Mouse (Mus musculus) cerebellum, postnatal 25 days (tissue): Measurements from ENCODE around the gene Kif16b.

ENCODE experiments used
- DNase-seq, 2 experiments: peaks; one replicate each; pipeline ENCODE4 v3.0.0; 2021; ENCODE audit warnings: mixed read lengths in 2 of 2

Kif16b gene

DNA sequence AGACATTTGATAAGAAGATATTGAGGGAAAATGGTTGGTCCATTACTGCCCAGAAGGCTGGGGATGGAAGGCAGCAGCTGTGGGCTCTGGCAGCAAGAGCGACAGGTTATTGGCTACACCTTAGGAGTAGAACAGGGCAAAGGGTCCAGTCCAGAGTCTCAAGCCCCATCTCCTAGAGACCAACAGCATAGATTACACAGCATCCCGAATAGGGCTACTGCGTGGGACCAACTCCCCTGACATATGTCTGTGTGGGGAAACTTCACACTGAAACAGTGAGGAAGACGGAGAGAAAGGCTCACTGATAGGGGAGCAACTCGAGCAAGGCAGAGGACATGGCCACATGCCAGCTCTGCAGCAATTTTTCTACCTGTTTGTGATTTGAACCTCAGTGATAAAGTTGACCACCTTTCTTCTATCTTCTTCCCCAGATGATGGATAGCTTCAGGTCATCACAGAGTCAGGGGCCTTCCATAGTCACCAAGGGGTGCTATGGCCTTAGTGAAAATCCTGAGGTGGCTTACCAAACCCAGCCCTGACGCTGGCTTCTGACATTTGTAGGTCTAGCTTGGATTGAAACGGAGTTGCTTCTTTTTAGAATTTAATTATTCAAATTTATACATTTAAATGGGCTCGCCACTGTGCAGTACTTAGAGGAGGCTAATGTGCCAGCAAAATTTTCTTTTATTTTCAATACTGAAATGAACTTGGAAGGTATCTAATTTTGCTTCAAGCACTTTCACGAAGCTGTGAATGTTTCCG is 170.1 kb downstream of the Kif16b start:
- peak; percentile 28 to 48 for DNase-seq

DNA sequence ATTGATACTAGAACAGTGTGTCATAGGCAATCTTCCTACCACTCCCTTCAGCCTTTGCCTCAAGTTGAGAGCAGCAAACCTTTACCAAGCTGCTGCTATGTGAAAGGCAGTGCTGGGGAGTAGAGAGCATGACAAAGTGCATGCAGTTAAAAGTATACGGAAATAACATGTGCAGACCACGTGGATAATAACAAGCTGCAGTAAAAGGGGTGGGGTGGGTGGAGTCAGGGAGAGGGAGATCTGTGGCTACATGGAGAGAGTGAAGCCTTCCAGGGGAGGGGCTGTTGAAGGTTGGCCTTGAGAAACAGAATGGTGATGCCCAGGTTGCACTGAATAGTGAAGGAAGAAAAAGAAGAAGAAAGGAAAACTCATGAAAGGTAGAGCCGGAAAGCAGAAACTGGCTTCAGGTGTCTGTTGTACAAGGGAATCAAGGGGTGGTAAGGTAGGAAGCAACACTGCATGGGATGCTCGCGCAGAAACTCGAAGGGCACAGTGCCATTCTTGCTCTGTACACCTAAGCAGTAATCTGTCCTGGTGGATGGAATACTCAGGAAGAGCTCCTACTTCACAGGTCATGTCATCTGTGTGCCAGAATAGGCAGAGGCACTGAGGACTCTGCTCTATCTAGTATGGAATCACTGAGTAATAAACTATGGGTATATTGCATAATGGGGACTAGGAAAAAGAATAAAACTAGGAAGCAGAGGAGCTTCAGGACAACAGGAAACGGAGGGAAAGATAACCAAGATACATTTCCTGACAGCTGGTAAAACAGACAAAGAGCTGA is 176.9 kb downstream of the Kif16b start:
- DNase-seq, result no peak

DNA sequence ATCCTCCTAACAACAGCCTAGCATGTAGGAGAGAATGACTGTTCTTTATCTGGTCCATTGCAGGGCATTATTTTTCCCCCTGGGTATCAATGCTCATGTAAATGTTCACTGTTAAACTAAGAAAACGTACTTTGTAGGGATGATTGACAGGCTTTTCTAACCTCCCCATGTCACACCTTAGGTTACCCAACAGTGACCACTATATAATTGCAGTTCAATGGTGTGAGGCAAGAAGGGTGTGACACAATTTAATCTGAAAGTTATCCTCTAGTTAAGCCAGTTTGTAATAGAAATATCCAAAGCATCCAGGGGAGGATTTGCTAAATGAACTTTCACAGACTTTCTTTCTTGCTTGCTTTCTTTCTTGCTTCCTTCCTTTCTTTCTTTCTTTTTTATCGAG is 181.2 kb downstream of the Kif16b start:
- no peak for DNase-seq

DNA sequence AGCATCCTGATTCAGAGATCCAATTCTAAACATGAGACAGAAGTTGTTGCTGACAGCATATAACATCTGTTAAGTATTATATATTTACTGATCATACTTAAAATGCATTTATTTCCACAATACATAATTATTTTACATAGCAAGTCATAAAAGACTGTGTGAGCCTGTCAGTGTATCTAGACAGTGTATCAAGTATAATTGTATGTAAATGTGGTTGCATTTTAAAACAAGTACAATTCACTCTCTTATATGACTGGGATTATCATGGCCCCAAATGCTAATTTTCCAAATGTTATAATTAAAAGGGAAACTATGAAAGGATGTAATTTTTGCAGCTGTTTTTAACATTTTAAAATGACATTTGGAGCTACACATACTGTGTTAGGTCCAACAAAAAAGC is 182.3 kb downstream of the Kif16b start:
- no peak for DNase-seq

DNA sequence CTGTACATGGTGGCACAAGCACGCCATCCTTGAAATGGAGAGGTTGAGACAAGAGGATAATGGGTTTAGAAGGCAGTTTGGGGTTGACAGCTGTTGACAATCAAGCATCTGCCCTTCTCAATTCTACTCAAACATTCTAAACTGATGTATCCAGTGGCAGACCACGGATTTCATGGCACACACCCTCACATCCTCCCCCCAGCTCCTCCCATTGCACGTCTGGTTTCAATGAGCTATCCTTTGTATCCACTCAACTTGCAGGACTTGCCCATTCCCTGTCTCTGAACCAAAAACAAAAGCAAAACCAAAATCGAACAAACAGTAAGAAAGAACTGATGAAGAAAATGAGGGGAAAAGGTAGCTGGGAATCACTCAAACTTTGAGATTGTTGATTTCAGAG is 183.7 kb downstream of the Kif16b start:
- no peak for DNase-seq

DNA sequence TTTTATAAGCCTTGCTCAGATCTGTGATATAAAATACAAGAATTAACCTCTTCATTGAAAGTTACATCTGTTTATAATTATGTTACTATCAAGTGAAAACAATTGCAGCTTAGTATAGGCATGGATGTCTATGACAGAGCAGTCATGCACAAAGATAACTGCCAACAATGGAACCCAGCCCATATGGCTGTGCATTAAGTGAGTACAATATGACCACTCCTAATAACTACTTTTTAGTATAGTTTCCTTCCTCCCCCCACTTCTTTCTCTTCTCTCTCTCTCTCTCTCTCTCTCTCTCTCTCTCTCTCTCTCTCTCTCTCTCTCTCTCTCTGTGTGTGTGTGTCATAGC is 185.4 kb downstream of the Kif16b start:
- no peak for DNase-seq

DNA sequence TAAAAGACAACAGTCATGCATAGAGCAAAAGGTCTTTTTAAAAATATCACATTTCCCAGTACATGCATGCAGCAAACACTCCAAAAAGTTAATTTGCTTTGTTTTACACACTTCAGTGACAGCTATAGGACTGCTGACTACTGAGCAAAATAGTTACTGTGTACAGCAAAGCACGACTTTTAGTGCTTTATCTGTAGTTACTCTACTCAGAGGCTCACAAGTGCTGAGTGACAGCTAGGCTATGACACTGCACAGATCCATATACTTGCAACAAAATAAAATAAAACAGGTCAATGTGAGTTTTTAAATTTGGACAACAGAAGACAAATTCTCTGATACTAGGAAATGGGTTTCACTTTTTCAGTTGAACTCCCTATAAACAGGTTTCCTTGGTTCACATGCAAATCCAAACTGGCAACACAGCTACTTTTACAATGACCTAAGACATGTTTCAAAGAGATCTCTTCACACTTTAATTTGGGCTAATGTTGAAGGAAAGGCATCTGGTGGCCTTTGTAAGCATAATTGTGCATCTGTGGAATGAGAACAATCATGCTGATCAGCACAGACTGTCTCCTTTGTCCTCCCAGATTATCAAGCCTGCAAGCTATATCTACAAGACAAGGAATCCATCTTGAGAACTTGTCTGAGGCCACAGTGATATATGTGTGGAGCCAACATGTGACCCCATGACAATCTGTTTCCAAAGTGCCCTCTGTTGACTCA is 186.0 kb downstream of the Kif16b start:
- DNase-seq, result no peak

DNA sequence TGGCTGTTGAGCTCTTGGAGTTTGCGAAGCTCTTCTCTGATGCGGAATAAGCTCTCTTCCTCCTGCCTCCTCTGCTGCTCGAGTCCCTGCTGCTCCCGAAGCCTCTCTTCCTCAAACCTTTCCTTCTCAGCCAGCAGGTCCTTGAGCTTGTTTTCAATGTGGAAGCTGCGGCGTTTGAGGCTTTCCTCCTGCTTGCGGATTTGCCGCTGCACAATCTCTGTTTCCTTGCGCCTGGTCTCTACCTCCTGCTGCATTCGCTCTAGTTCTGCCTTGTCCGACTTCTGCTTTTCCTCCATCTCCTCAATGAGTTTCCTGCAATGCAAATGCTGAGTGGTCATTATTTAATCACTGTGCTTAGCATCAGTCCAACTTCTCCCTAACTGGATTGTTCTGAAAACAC is 188.6 kb downstream of the Kif16b start:
- DNase-seq, result no peak

DNA sequence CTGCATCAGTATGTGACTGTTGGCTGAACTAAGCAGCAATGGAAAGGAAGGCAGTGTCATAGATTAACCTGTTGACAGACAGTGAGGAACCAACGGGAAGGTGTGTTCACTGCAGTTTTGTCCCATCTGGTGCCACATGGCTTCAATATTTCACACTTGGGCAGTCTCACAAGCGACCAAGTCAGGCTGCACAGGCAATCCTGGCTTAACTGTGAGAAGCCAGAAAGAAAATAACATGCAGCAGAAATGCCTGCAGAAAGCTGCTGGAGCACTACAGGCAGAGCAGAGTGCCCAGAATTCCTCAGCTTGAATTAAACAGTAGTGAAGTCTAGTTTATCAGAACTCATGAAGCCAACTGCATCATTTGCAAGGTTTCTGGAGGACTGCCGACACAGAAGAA is 192.0 kb downstream of the Kif16b start:
- peak; percentile 41 to 55 for DNase-seq

DNA sequence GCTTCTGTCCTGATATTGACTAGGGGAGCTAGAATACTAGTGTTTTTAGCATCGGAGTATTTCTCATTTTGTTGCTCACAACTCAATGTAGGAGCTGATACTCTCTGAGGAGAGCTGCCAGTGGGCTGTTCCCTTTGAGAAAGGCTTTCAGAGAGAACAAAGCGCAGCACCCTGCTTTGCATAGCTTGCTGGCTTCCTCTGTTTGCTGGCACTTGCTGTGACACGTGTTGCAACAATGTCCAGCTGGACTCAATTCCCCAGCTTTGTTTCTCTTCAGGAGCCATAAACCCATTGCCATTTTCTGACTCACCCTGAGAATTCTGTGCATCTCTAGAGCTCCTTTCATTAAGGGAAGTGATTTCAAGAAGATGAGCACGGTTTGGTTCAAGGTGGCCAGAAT is 200.6 kb downstream of the Kif16b start:
- peak; percentile 29 to 54 for DNase-seq

DNA sequence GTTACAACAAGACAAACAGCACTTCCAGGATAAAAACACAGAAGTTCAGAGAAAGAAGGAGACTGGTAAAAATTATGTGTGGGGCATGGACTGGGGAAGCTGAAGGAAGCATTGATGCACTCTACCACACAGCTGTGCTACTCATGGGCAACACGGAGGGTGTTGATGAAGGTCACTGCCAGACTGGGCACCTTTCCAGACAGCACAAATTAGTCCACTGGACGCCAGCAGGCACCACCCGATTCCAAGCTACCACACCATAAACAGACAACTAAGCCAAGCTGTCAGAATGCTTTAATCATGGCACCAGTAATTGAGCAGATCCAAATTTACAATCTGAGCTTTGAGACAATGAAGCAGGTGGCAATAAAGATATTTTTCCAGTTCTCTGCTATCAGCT is 202.7 kb downstream of the Kif16b start:
- peak; percentile 20 to 54 for DNase-seq

DNA sequence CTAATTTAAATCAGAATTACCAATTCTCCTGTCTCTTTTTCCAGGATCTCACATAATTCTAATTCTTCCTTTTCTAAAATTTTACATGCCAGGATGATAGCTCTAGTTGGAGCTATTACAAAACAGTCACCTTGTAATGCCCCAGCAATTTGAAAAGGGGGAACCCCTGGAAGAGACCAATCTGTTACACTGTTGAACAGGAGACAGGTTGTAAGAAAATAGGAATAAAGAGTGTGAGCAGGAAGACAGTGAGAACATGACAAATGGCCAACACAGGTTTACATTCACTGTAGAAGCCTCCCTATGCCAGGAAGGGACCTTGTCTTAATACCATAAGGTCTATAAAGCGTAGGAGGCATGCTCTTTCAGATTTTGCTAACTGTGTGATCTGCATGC is 206.4 kb downstream of the Kif16b start:
- no peak for DNase-seq

DNA sequence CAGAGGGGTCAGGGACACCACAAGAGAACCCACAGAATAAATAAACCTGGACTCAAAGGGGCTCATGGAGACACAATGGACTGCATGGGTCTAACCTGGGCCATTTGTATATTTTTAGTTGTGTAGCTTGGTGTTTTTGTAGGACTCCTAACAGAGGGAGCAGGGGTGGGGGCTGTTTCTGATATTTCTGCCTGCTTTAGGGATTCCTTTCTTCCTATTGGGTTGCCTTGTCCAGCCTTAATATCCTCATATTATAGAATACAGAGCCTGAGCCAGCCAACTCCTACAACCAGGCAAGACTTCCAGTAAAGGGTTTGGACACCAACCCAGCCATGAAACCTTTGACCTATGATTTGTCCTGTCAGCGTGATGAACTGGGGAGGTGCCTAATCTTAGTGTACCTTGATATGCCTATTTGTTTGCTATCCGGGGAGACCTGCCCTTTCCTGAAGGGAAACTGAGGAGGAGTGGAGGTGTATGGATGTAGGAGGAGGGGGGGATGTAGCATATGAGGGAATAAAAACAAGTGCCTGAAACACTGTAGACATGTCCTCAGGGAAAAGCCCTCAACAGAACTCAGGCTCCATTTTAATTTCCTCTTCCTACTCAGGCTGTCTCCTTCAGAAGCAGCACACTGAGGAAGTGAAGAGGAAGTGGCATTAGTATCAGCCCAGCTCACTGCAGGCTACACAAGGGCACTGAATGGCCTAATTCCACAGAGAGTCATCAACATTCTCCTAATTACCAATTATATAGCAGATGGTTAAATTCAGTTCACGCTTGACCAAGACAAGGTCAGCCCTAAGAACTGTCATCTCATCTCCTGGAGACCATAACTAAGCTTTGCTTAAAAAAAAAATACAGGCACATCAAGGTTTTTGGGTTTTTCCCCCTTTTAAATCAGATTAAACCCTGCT is 207.1 kb downstream of the Kif16b start:
- peak in 1 of 2 experiments; percentile 26 for DNase-seq

DNA sequence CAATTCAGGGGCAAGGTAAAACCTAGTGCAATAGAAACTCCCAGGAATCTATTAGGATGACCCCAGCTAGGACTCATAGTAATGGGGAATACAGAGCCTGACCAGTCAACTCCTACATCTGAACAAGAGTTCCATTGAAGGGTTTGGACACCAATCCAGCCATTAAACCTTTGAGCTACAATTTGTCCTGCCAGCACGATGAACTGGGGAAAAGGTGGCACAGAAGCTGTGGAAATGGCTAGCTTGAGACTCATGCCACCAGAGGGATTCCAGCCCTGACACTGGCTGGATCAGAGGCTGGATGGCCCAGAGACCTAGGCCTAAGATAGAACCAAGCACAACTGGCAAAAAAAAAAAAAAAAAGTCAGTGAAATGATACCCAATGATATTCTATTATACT is 207.9 kb downstream of the Kif16b start:
- DNase-seq, result no peak

DNA sequence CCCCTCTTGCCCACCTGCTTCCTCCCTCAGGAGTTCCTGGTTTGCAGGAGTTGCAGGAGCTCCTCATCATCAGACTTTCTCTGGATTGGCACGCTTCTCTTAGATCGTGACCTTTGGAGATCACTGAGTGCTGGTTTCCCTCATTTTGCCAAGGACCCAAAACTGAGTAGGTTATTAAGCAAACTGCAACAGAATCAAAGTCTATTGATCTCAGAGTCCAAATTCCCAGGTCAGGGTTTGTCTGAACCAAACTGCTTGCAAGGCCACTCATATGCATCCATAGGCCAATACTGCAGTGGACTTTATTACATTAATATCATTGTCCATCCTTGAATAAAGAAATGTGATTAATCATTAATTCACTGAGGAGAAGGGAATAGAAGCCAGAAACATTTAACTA is 211.8 kb downstream of the Kif16b start:
- DNase-seq, result no peak

DNA sequence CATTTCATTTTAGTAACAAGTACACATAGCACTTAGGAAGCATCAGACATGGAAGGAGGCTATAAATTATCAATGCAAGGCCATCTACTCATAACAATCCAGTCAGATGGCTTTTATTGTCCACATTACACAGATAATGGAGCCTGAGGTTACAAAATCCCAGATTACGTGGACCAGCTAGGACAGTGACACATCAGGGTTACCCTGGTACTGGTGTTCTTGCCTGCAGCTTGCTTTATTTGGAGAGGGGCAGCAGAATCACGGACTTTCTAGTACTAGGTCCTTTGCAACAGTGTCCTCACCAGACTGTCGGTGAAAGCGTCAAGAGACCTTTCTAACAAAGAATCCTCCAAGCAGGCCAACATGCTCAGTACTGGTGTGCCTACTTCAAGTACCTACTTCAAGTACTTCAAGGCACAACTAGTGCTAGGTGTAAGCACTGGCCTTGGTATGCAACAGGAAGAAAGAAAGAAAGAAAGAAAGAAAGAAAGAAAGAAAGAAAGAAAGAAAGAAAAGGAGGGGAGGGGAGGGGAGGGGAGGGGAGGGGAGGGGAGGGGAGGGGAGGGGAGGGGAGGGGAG is 213.3 kb downstream of the Kif16b start:
- no peak for DNase-seq

DNA sequence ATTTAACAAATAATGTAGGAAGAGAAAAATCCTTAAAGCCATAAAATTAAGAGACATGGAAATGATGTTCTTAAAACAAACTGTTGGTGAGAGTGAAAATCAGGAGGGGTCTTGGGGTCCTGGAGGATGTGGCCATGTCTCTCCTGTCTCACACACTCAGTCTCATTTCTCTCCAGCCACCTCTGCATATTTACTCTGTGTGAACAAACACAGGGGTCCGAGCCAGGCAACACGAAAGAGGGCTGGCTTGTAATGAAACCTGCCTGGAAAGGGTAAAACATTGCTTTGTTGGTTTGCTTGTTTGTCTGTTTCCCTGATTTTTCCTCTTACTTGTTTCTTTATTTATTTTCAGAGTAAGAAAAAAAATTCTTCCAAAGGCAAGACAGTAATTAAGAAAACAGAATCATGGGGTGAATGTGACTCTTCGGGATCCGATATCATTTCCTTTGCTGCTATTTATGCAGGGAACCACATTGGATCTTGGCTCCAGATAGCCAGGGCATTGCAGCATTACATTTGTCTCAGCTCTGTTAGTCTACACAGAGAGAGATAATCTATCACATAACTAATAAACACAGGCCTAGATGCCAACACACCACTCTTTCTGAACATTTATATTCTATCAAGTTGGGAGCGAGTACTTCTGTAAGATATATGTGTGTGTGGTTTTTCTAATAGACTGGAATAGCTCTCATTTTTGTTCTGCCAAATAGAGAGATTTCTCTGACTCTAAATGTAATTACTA is 218.2 kb downstream of the Kif16b start:
- DNase-seq, result no peak

DNA sequence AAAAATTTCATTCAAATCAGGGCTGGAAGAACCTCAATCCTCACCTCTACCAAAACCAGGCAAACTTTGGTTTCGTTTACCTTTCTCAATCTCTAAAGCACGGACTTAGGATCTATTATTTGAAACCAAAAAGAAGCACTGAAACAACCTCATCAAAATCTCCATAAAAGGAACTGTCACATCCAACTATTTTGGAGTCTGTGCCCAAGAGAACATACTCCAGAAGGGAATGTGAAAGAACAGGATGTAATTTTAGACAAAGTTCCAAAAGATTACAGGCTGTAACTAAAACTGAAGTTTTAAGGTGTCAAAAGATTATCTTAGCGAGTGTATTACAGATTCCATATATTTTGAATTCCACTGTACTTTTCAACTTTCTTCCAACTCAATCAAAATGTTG is 232.9 kb downstream of the Kif16b start:
- DNase-seq, result no peak

DNA sequence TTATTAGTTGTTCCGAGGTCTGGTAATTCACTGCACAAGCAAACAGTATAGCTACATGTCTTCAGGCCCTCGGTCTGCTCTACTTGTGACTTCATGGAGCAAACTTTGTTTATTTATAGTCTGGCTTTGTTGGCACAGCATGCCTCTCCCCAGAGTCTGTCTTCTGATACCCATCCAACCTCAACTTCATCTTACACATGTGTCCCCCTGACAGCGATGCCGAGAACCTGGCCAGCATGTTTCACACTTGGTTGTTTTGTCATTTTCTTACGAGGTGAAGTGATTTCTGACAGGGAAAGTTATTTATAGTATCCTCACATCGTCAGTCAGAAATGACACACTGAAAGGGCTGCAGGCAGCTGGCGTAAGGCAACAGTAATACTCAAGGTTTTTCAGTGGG is 249.7 kb downstream of the Kif16b start:
- no peak for DNase-seq

DNA sequence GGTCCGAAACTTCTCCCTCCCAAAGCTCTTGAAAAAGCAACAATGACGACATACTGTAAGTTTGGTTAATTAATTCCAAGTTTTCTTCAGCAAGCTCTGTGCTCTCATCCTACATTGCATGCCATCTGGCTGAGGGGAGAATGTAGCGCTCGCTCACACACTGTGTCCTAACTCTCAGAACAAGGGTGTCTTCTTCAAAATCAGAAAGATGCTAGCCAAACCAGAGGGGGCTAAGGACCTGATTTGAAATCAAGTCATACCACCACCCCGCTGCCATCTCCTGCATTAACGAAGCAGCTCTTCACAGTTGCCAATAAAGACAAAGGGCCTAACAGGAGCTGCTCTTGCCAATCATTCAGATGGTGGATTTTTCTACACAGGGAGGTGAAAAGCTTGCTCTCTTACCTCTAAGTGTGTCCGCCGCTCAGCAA is 253.3 kb downstream of the Kif16b start:
- DNase-seq, result no peak

DNA sequence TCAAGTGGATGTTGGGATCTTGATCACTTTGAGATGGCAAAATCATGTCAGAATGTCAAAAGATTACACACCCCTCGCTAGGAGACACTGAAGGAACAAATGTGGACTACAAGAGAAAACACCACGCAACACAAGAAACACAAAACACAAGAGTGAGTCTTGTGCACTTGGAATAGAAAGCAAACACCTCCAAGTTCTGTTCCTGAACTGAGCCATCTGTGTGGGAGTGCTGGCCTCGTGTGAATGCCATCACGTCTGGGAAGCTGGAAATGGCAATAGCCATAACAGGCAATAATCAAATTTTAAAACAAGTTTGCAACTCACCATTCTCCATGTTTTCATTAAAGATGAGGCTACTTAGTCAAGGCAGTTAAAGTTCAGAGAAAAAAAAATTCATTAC is 254.5 kb downstream of the Kif16b start:
- DNase-seq, result no peak

DNA sequence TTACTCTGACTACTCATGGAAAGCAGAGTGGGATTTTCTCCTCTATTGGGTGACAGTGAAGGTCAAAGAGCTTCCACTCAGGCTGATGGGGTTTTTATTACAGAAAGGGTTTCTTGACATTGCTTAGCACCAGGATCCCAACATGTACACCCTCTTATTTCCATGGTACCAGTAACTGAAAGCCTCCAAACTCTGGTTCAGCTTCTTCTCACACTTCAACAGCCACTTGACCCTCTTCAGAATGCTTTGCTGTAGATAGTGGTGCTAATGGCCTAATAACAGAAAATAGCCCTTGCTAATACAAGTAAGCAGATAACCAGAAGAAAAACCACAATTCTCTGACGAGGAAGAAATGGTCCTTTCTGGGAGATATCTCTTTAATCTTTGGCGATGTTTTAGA is 259.6 kb downstream of the Kif16b start:
- no peak for DNase-seq
